Mouse (Mus musculus) layer of hippocampus, postnatal 14 days (tissue): ENCODE results near the gene Pabpc6. TPM values are rescaled to one million over a fixed set of nuclear protein-coding genes. Genes with fewer than 3 reads are reported as not detected.
A peak's percentile ranks its signal among the peaks of the same experiment; 100 is the strongest.

Experiments
- DNase-seq, 2 experiments: peaks; one replicate each; pipeline ENCODE4 v3.0.0; 2021 to 2022; ENCODE audit warnings: low spot score in 2 of 2, mixed read lengths in 1 of 2
- long read RNA-seq, 2 experiments: library from polyadenylated mRNA; stranded (forward); transcript quantifications; one replicate each; pipeline ENCODE4 v2.0.0; 2021
- total RNA-seq, 2 experiments: library from RNA; stranded (reverse); gene quantifications; 2 replicates each; pipeline ENCODE4 v1.2.3; 2021

Gene Pabpc6
- total RNA-seq: not detected
- long read RNA-seq, experiment 1: 0 reads
- long read RNA-seq, experiment 2: 0 reads

DNA sequence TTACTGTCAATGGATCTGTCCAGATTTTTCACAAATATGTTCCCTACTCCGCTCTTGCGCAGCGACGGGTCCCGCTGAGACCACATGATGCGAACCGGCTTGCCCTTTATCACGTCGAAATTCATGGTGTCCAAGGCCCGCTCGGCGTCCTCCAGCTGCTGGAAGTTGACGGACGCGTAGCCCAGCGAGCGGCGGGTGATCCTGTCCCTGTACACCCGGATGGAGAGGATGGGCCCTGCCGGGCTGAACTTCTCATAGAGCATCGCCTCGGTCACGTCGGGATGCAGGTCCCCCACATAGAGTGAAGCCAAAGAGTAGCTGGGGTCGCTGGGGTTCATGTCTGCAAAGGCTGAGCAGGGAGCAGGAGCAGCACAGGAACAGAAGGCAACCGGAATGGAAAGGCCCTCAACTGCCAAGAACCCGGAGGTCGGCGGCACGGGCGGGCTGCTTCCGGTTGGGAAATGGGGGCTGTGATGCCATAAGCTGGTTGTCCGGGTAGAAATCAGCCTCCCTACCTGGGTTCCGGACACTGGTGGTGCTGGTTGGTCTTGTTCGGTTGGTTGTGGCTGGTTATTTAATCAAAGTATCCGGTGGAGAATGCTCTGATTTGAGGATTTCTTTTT is at the start of gene Pabpc6:
TSS of gene Pabpc6 (minus strand) at position 435 of the 623 bp plus-strand sequence.
- no peak for DNase-seq

DNA sequence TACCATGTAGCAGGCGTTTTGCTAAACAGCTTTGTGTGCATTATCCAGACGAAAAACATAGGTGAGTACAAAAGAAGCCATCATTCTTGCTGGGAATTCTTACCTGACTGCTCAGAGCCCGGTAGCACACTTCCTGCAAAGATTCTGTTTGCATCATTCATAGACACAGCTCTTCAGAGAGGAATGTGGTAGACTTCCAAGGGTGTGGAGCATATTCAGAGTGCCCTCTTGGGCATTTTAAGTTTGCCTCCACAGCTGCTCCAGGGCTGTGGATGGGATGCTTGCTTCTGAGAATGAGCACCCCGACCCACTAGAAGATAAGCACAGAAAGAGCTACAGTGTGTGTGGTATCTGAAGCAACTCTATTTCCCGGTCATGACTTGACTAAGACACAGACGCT is 41.4 kb upstream of the Pabpc6 start:
- no peak for DNase-seq

GRCm38 (mm10) chr17:9708888-9709287 is 39.4 kb upstream of the Pabpc6 start:
- DNase-seq: peak in 1 of 2 experiments; percentile 33

- no peak for DNase-seq
These were observed 37.8 kb upstream of the Pabpc6 start for GRCm38 (mm10) chr17:9707356-9707755.

- no peak for DNase-seq
These were observed 28.2 kb upstream of the Pabpc6 start for GRCm38 (mm10) chr17:9697763-9698162.

- no peak for DNase-seq
These were observed 21.7 kb upstream of the Pabpc6 start for GRCm38 (mm10) chr17:9691251-9691650.

- DNase-seq: peak in 1 of 2 experiments; percentile 61
These were observed 14.1 kb upstream of the Pabpc6 start for GRCm38 (mm10) chr17:9683539-9684155.

DNA sequence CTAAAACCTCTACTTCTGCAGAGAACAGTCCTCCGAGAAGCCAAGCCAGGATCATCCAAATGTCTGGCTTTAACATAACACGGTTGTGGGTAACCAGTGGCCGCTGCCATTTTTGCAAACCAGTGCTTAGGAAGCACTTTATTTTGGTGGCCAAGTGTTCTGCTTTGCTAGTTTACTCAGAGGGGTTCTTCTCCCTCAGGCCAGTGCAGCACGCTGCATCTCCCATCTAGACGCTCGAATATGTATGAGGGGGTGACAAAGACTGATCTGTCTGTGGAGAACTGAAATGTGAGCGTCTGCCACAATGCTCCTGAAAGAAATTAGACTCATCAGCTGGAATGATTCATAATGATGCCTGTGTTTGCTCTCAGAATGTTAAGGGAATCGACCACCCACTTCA is 11.2 kb upstream of the Pabpc6 start:
- peak; percentile 46 to 60 for DNase-seq

DNA sequence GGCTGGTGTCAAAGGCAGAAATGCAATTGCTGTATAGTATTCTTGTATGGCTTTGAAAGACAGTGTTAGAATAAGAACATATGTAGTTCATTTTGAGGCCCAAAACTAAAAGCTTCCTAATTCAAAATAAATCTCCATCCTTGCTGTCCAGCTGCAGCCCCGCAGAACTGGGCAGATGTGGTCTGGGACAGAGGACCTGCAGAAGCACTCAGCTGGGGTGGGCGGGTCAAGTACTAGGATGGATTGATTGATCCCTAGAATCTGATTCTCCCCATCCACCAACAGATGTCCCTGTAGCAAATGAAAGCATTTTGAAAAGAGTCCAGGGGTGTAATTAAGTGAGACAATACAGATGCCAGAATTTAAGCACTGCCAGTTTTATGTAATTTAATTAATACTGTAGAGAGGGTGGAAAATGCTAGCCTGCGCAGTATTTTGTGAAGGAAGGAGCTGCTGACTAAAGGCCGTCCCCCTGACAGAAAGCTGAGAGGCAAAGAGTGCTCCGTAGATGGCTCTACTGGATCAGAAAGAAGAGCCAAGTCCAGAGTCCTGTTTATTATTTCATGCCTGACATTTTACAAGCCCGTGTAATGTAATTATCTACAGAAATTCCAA is 5.8 kb upstream of the Pabpc6 start:
- DNase-seq: peak in 1 of 2 experiments; percentile 65

DNA sequence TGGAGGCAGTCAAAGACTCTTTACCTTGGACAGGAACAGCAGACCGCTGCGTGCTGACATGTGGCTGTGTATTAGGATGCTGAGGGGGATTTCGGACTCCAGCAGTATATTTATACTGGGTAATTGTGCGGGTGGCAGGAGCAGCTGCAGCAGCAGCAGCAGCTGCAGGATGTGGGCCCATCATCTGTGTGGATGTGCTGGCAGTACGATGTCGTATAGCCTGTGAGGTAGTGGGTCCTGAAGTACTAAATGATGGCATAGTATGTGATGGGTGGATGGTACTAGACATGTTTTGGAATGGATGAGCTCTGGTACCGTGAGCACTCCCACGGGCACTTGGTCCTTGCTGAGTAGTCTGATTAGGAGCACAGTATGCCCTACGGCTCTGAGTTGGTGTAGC is 1.6 kb downstream of the Pabpc6 start:
- DNase-seq: no peak

- no peak for DNase-seq
These were observed 10.9 kb downstream of the Pabpc6 start for GRCm38 (mm10) chr17:9658651-9659050.

- DNase-seq: no peak
These were observed 15.4 kb downstream of the Pabpc6 start for GRCm38 (mm10) chr17:9654155-9654554.

- no peak for DNase-seq
These were observed 21.9 kb downstream of the Pabpc6 start for GRCm38 (mm10) chr17:9647644-9648043.

- no peak for DNase-seq
These were observed 25.8 kb downstream of the Pabpc6 start for GRCm38 (mm10) chr17:9643657-9644180.

GRCm38 (mm10) chr17:9637011-9637410 is 32.5 kb downstream of the Pabpc6 start:
- no peak for DNase-seq

GRCm38 (mm10) chr17:9632579-9633252 is 36.8 kb downstream of the Pabpc6 start:
- DNase-seq: peak; percentile 40 to 47

DNA sequence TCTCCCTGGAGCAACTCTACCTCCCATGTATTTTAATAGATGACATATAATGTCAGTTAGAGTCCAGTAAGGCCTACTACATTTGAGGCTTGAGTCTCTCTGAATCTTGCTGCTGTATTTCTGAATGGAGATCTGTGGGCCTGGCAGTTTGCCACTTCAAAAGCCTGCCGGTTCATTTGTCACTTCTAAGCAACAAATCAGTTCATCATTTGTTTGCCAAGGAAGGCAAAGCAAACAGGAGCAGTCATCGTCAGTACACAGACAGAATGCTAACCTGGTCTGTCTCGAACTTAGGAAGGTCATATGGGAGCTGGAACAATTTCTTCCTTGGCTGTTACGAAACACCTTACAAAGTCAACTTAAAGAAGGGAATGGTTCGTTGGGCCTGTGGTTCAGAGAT is 37.4 kb downstream of the Pabpc6 start:
- DNase-seq: peak; percentile 37 to 75

DNA sequence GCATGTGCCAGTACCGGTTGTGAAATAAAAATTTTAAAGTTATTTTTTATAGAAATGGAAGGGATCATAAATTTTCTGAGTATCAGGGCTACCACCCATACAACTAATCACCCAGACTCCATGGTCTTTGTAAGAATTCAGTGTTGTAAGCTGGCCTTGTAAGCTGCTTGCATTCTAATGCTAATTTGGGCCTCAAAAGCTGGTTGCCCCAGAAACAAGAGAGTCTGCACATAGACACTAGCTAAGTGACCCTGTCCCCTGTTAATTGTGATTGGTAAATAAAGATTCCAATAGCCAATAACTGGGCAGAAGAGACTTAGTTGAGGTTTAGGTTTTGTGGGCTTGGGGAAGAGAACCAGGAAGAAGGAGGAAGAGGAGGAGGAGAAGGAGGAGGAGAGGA is 38.4 kb downstream of the Pabpc6 start:
- DNase-seq: no peak

DNA sequence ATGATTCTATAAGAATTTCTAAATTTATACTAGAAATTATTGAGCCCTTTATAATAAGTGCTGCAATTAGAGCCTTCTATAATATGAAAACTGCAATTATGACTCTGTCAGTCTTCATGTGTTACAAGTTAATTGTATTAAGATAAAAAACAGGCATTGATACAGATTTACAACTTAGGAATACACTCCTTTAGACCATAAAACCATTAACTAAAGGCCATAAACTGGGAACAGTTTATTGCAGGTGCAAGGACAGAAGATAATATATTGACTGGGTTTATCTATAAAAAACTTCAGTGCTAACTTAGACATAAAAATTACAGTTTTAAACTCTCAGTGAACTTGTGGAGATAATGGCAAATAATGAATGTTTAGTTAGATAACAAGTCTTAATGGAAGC is 42.5 kb downstream of the Pabpc6 start:
- no peak for DNase-seq
